In genomic region chr9:110641006-110641405, GRCm38 (mm10) we compare ENCODE assay signal across 26 mouse cellular contexts.
"Had no signal": no experiment of that assay in that cellular context is flagged by ENCODE, and none has a peak within 500 bp of the region (broad histone marks: within the 10 kb centered on the region; RNA-seq: fewer than 3 reads in every experiment).

No protein-coding gene starts in this region.

- ATAC-seq: hindbrain, postnatal 0 days; inflammation-experienced regulatory T-cells, adult 6 months; intestine, embryonic 15.5 days; intestine, postnatal 0 days; liver, embryonic 12.5 days had no signal

- H3K27ac ChIP-seq: heart, adult 2 months; heart, embryonic 13.5 days; heart, embryonic 15.5 days; hindbrain, embryonic 13.5 days; hindbrain, embryonic 15.5 days; hindbrain, postnatal 0 days; intestine, embryonic 15.5 days; kidney, embryonic 15.5 days; kidney, postnatal 0 days; left cerebral cortex, adult 2 months; limb, embryonic 13.5 days; limb, embryonic 15.5 days; liver, embryonic 12.5 days had no signal

- H3K27me3 ChIP-seq: heart, embryonic 15.5 days; hindbrain, embryonic 15.5 days; intestine, embryonic 15.5 days; kidney, embryonic 15.5 days; liver, embryonic 12.5 days had no signal

- H3K4me1 ChIP-seq: hindbrain, embryonic 15.5 days; intestine, embryonic 15.5 days; limb, embryonic 13.5 days; limb, embryonic 15.5 days had no signal

- DNase-seq: gastrocnemius, postnatal 14 days; gastrocnemius, postnatal 36 days; heart, adult 11 months; heart, adult 2 months; heart, postnatal 14 days; heart, postnatal 36 days; kidney, adult 18-20 months; kidney, adult 9 months; kidney, postnatal 14 days; kidney, postnatal 36 days; layer of hippocampus, adult 9-11 months; left cerebral cortex, postnatal 4 days had no signal

- H3K4me3 ChIP-seq: heart, adult 2 months; heart, embryonic 13.5 days; heart, embryonic 15.5 days; hindbrain, embryonic 13.5 days; hindbrain, embryonic 15.5 days; intestine, embryonic 15.5 days; kidney, embryonic 15.5 days; left cerebral cortex, adult 2 months; limb, embryonic 13.5 days; limb, embryonic 15.5 days; liver, embryonic 12.5 days had no signal

- H3K36me3 ChIP-seq: heart, embryonic 15.5 days; hindbrain, embryonic 15.5 days; intestine, embryonic 15.5 days; limb, embryonic 13.5 days; limb, embryonic 15.5 days had no signal
